ENCODE assay signal across 8 mouse cellular contexts in genomic region chr12:110510171-110510871, GRCm38 (mm10).
DNase-seq lines count a peak whose midpoint lies in the region; ATAC-seq lines count a peak whose summit lies in the region.

No protein-coding gene starts in this region.

- no peaks in the 10 kb centered on the region for H3K36me3 ChIP-seq in hindbrain, embryonic 13.5 days
- H3K36me3 ChIP-seq in hindbrain, embryonic 12.5 days = no peaks in the 10 kb centered on the region
- no peaks in the 10 kb centered on the region for H3K36me3 ChIP-seq in forebrain, embryonic 16.5 days (ENCODE audit: control insufficient read depth, insufficient read depth)
- H3K36me3 ChIP-seq in stomach, embryonic 16.5 days (ENCODE audit: control insufficient read depth, insufficient read depth, low read length) = no peaks in the 10 kb centered on the region

- DNase-seq in adrenal gland, postnatal 14 days = peak; percentile 84
- DNase-seq in heart, postnatal 4 days = peak; percentile 84
- DNase-seq in layer of hippocampus, adult 9-10 months (ENCODE audit: low spot score) = peak; percentile 40
- no peak for DNase-seq in thymus, postnatal 25 days

- WGBS in hindbrain, embryonic 13.5 days = 78% methylated on average over 9 of the region's 9 CpGs
- WGBS in hindbrain, embryonic 12.5 days = 75% methylated on average over 9 of the region's 9 CpGs
- WGBS in forebrain, embryonic 16.5 days = 64% methylated on average over 9 of the region's 9 CpGs
- 52% methylated on average over 9 of the region's 9 CpGs for WGBS in stomach, embryonic 16.5 days

- no peak overlapping the region for H3K4me2 ChIP-seq in hindbrain, embryonic 13.5 days
- no peak overlapping the region for H3K4me2 ChIP-seq in hindbrain, embryonic 12.5 days (replicated peaks)
- no peak overlapping the region for H3K4me2 ChIP-seq in forebrain, embryonic 16.5 days (ENCODE audit: low read length)
- H3K4me2 ChIP-seq in stomach, embryonic 16.5 days (ENCODE audit: low read depth, low read length) = no peak overlapping the region

- H3K9ac ChIP-seq in hindbrain, embryonic 13.5 days = no peak overlapping the region
- H3K9ac ChIP-seq in hindbrain, embryonic 12.5 days = no peak overlapping the region; the same call in 1 of the 2 replicates
- no peak overlapping the region for H3K9ac ChIP-seq in forebrain, embryonic 16.5 days (replicated peaks; ENCODE audit: low read depth, low read length)
- no peak overlapping the region for H3K9ac ChIP-seq in stomach, embryonic 16.5 days (ENCODE audit: low read length)

- ATAC-seq in hindbrain, embryonic 13.5 days (ENCODE audit: low FRiP score) = no peak
- ATAC-seq in hindbrain, embryonic 12.5 days (ENCODE audit: low FRiP score) = no peak
- peak; percentile 69; the same call in 1 of the 2 replicates for ATAC-seq in forebrain, embryonic 16.5 days
- ATAC-seq in stomach, embryonic 16.5 days (ENCODE audit: insufficient read depth, low FRiP score) = no peak

- H3K27me3 ChIP-seq in hindbrain, embryonic 13.5 days = no peaks in the 10 kb centered on the region
- H3K27me3 ChIP-seq in hindbrain, embryonic 12.5 days = no peaks in the 10 kb centered on the region
- H3K27me3 ChIP-seq in forebrain, embryonic 16.5 days (replicated peaks; ENCODE audit: control insufficient read depth, insufficient read depth, low read length) = no peaks in the 10 kb centered on the region
- no peaks in the 10 kb centered on the region for H3K27me3 ChIP-seq in stomach, embryonic 16.5 days (ENCODE audit: control insufficient read depth, insufficient read depth, low read length)

- peaks cover 69% of the 10 kb centered on the region for H3K4me1 ChIP-seq in hindbrain, embryonic 13.5 days (replicated peaks)
- peaks cover 26% of the 10 kb centered on the region for H3K4me1 ChIP-seq in hindbrain, embryonic 12.5 days
- peaks cover 24% of the 10 kb centered on the region for H3K4me1 ChIP-seq in forebrain, embryonic 16.5 days (replicated peaks; ENCODE audit: control insufficient read depth, insufficient read depth, low read length)
- H3K4me1 ChIP-seq in stomach, embryonic 16.5 days (ENCODE audit: control insufficient read depth, insufficient read depth, low read length) = peaks cover 46% of the 10 kb centered on the region

- H3K4me3 ChIP-seq in hindbrain, embryonic 13.5 days = no peak overlapping the region
- no peak overlapping the region for H3K4me3 ChIP-seq in hindbrain, embryonic 12.5 days
- H3K4me3 ChIP-seq in forebrain, embryonic 16.5 days (replicated peaks; ENCODE audit: low read length) = no peak overlapping the region
- no peak overlapping the region for H3K4me3 ChIP-seq in stomach, embryonic 16.5 days (replicated peaks; ENCODE audit: low read length)

- H3K27ac ChIP-seq in hindbrain, embryonic 13.5 days = peak overlapping the region; percentile 31
- H3K27ac ChIP-seq in hindbrain, embryonic 12.5 days = no peak overlapping the region
- 0 out of 2 replicates have a peak overlapping the region, but pooled peaks have one; percentile 29 for H3K27ac ChIP-seq in forebrain, embryonic 16.5 days (ENCODE audit: low read length)
- H3K27ac ChIP-seq in stomach, embryonic 16.5 days (ENCODE audit: low read length) = peak overlapping the region; percentile 42

- H3K9me3 ChIP-seq in hindbrain, embryonic 13.5 days = no peaks in the 10 kb centered on the region
- no peaks in the 10 kb centered on the region for H3K9me3 ChIP-seq in hindbrain, embryonic 12.5 days (replicated peaks)
- H3K9me3 ChIP-seq in forebrain, embryonic 16.5 days (ENCODE audit: control insufficient read depth, low read length) = no peaks in the 10 kb centered on the region
- H3K9me3 ChIP-seq in stomach, embryonic 16.5 days (replicated peaks; ENCODE audit: control insufficient read depth, low read length) = no peaks in the 10 kb centered on the region
